ENCODE assay signal across 18 mouse cellular contexts in the genomic region with DNA sequence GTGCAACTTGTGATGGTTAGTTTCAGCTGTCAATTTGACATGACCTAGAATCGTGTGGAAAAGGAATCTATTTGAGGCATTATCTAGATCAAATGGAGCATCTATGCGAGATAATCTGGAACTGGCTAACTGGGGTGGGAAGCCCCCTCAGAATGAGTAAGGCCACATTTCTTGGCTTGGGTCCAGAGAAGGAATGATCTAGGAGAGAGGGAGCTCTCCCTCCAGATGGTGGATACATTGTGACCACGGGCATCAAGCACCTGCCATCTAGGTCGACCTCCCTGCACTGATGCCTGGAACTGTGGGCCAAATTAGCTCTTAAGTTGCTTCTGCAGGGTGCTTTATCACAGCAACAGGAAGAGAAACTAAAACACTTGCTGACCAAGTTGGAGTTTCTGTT.
A peak's percentile ranks its signal among the peaks of the same experiment; 100 is the strongest.
DNase-seq lines count a peak whose midpoint lies in the region; ATAC-seq and TF ChIP-seq lines count a peak whose summit lies in the region.
"Had no signal": no experiment of that assay in that cellular context is flagged by ENCODE, and none has a peak within 500 bp of the region (broad histone marks: within the 10 kb centered on the region; RNA-seq: fewer than 3 reads in every experiment).

No protein-coding gene starts in this region.

- no peaks in the 10 kb centered on the region for H3K27me3 ChIP-seq in hindbrain, postnatal 0 days (ENCODE audit: insufficient read depth, low read length)
- no peaks in the 10 kb centered on the region for H3K27me3 ChIP-seq in hindbrain, embryonic 12.5 days

- peaks cover 7% of the 10 kb centered on the region; the same call in 1 of the 2 replicates for H3K4me1 ChIP-seq in hindbrain, postnatal 0 days (ENCODE audit: insufficient read depth, low read length)
- peaks cover 13% of the 10 kb centered on the region for H3K4me1 ChIP-seq in hindbrain, embryonic 12.5 days

- peak; percentile 47 for DNase-seq in hindbrain, postnatal 0 days (ENCODE audit: low spot score)
- peak; percentile 2 for DNase-seq in A20 (ENCODE audit: low read depth, low spot score)
- DNase-seq in retina, postnatal 7 days (ENCODE audit: low read depth, low spot score): peak; percentile 32
- no peak for DNase-seq in adrenal gland, adult 2 months
- DNase-seq: adrenal gland, postnatal 14 days; cerebellum, adult 18-20 months; cerebellum, adult 9-11 months; gastrocnemius, postnatal 10 days; heart, adult 18-20 months; heart, postnatal 10 days; heart, postnatal 4 days had no signal

- H3K9me3 ChIP-seq in hindbrain, postnatal 0 days (ENCODE audit: low read length): no peaks in the 10 kb centered on the region
- H3K9me3 ChIP-seq in hindbrain, embryonic 12.5 days (replicated peaks): no peaks in the 10 kb centered on the region
- H3K9me3 ChIP-seq: embryonic facial prominence, embryonic 13.5 days; forebrain, embryonic 12.5 days; heart, embryonic 10.5 days; hindbrain, embryonic 13.5 days had no signal

- no peak overlapping the region for H3K4me2 ChIP-seq in hindbrain, postnatal 0 days (ENCODE audit: low read depth, low read length)
- no peak overlapping the region for H3K4me2 ChIP-seq in hindbrain, embryonic 12.5 days (replicated peaks)
- H3K4me2 ChIP-seq: embryonic facial prominence, embryonic 13.5 days; forebrain, embryonic 12.5 days; hindbrain, embryonic 13.5 days had no signal

- WGBS in hindbrain, postnatal 0 days: 60% methylated on average over 4 of the region's 4 CpGs
- 75% methylated on average over 4 of the region's 4 CpGs for WGBS in hindbrain, embryonic 12.5 days

- no peak overlapping the region for H3K4me3 ChIP-seq in hindbrain, postnatal 0 days (ENCODE audit: low read length)
- H3K4me3 ChIP-seq in hindbrain, embryonic 12.5 days: no peak overlapping the region
- H3K4me3 ChIP-seq: embryonic facial prominence, embryonic 13.5 days; forebrain, embryonic 12.5 days; heart, embryonic 10.5 days; hindbrain, embryonic 13.5 days had no signal

- no peak overlapping the region for H3K27ac ChIP-seq in hindbrain, postnatal 0 days
- H3K27ac ChIP-seq in hindbrain, embryonic 12.5 days: no peak overlapping the region
- H3K27ac ChIP-seq: embryonic facial prominence, embryonic 13.5 days; forebrain, embryonic 12.5 days; heart, embryonic 10.5 days; hindbrain, embryonic 13.5 days had no signal

- H3K9ac ChIP-seq in hindbrain, postnatal 0 days (replicated peaks; ENCODE audit: low read length): no peak overlapping the region
- H3K9ac ChIP-seq in hindbrain, embryonic 12.5 days: no peak overlapping the region
- H3K9ac ChIP-seq: embryonic facial prominence, embryonic 13.5 days; forebrain, embryonic 12.5 days; hindbrain, embryonic 13.5 days had no signal

- no peak for TF ChIP-seq CTCF in hindbrain, postnatal 0 days (IDR thresholded peaks at IDR 0.05; ENCODE audit: low read depth)

- no peaks in the 10 kb centered on the region for H3K36me3 ChIP-seq in hindbrain, postnatal 0 days (ENCODE audit: insufficient read depth, low read length)
- H3K36me3 ChIP-seq in hindbrain, embryonic 12.5 days: no peaks in the 10 kb centered on the region
- H3K36me3 ChIP-seq: embryonic facial prominence, embryonic 13.5 days; forebrain, embryonic 12.5 days; heart, embryonic 10.5 days; hindbrain, embryonic 13.5 days had no signal

- ATAC-seq in hindbrain, postnatal 0 days: no peak
- no peak for ATAC-seq in hindbrain, embryonic 12.5 days (ENCODE audit: low FRiP score)
- 0 out of 2 replicates have a peak, but pooled peaks have one; percentile 42 for ATAC-seq in common myeloid progenitor, adult 5-6 weeks (replicated peaks; ENCODE audit: low read depth, poor library complexity, severe bottlenecking)
- ATAC-seq: forebrain, embryonic 16.5 days had no signal
